Mouse (Mus musculus) A20 (cell line): ENCODE measurements at regions not wholly inside any gene's neighbourhood (a gene's known extent, or its start where the extent isn't known, plus 50 kb on each side); places are given as distances from the start of the nearest gene placed in this dataset.
A peak's percentile ranks its signal among the peaks of the same experiment; 100 is the strongest.

ENCODE experiments used
- DNase-seq: peaks from one replicate; pipeline ENCODE4 v3.0.0-alpha.2; 2011; ENCODE audit warnings: low read depth, low spot score

DNA sequence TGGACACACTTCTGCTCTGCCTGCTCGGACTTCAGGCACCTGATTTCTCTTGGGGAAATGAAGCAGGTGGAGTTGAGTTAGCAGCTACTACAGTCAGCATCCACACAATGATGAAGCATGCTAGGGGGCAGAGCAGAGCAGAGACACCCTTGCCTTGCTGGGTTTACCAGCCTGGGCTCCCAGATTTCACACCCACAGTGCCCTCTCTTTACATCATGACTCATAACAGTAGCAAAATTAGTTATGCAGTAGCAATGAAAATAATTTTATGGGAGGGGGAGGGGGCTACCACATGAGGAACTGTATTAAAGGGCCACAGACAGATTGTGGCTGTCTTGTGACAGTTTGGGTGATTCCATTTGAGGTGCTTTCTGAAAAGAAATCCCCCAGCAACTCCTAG is 50.0 kb upstream of the Rflna start:
- peak; percentile 30 for DNase-seq
